Mouse (Mus musculus) kidney, postnatal 0 days (tissue): Measurements from ENCODE around the gene Tmem185b. TPM values are rescaled to one million over a fixed set of nuclear protein-coding genes. Genes with fewer than 3 reads are reported as not detected.

Experiments
- ATAC-seq: fragments of 200-750 bp; cut with Nextera tagmentation; replicated peaks from 2 replicates; pipeline ENCODE4 v1.8.0; 2017; ENCODE audit warnings: low read depth, moderate number of reproducible peaks, moderate TSS enrichment, moderate library complexity; ENCODE audit not compliant: low FRiP score
- DNase-seq: peaks from one replicate; pipeline ENCODE4 v3.0.0-alpha.2; 2016; ENCODE audit warnings: low spot score
- H3K27ac ChIP-seq: fragments of 300-500 bp; sonication (generic); 2 replicates; pipeline ENCODE4 v1.5.1; 2014; ENCODE audit warnings: mild to moderate bottlenecking
- H3K27me3 ChIP-seq: fragments of 300-500 bp; sonication (generic); 2 replicates; pipeline ENCODE4 v1.6.1; 2014; ENCODE audit warnings: low read length, mixed read lengths; ENCODE audit not compliant: insufficient read depth
- H3K36me3 ChIP-seq: fragments of 300-500 bp; sonication (generic); 2 replicates; pipeline ENCODE4 v1.6.1; 2014; ENCODE audit warnings: low read length, mixed read lengths; ENCODE audit not compliant: insufficient read depth
- H3K4me1 ChIP-seq: fragments of 300-500 bp; sonication (generic); replicated peaks from 2 replicates; pipeline ENCODE4 v1.6.1; 2014; ENCODE audit warnings: antibody characterized with exemption, low read length, mixed read lengths; ENCODE audit not compliant: insufficient read depth
- H3K4me2 ChIP-seq: fragments of 300-500 bp; sonication (generic); 2 replicates; pipeline ENCODE4 v1.6.1; 2014; ENCODE audit warnings: mild to moderate bottlenecking, low read length, moderate library complexity, mixed read lengths
- H3K4me3 ChIP-seq: fragments of 300-500 bp; sonication (generic); replicated peaks from 2 replicates; pipeline ENCODE4 v1.5.1; 2014; ENCODE audit warnings: low read depth, low read length
- H3K9ac ChIP-seq: fragments of 300-500 bp; sonication (generic); 2 replicates; pipeline ENCODE4 v1.6.1; 2014; ENCODE audit warnings: low read depth, low read length
- H3K9me3 ChIP-seq: fragments of 300-500 bp; sonication (generic); replicated peaks from 2 replicates; pipeline ENCODE4 v1.6.1; 2016; ENCODE audit warnings: low read length, inconsistent platforms, mixed read lengths
- CTCF ChIP-seq: IDR thresholded peaks from 2 replicates; pipeline ENCODE4 v1.5.1; 2016; ENCODE audit warnings: antibody characterized with exemption, low read depth, mild to moderate bottlenecking, moderate library complexity
- WGBS: fragments of 180-500 bp; shearing (Covaris S2); extraction: QIAGEN DNeasy Blood & Tissue Kit; methylation state at CpG from one replicate; pipeline ENCODE4 v1.1.7; 2014; 5-methylcytosine and 5-hydroxymethylcytosine counted together
- polyA plus RNA-seq: library from polyadenylated mRNA; unstranded; fragments of >200 nt; fragmentation: Nextera tagmentation; extraction: Ambion mirVana; gene quantifications from 2 replicates; pipeline ENCODE4 v1.2.1, GENCODE M21; 2015

Gene Tmem185b
- polyA plus RNA-seq, 1 experiment from 2014 or later, result 30.6 TPM

- H3K27me3 ChIP-seq, result no peaks in the 10 kb centered on the region
- no peak for DNase-seq
- no peak; the same call in 1 of the 2 replicates for ATAC-seq
- H3K4me2 ChIP-seq, result no peak overlapping the region
- no peaks in the 10 kb centered on the region for H3K9me3 ChIP-seq
- no peak overlapping the region for H3K4me3 ChIP-seq
- H3K36me3 ChIP-seq, result 0 out of 2 replicates have a peak, but pooled peaks cover 4% of the 10 kb centered on the region
- WGBS, result 93% methylated on average over 6 of the region's 6 CpGs
- H3K27ac ChIP-seq, result no peak overlapping the region
- H3K4me1 ChIP-seq, result no peaks in the 10 kb centered on the region
- no peak for TF ChIP-seq CTCF
- no peak overlapping the region for H3K9ac ChIP-seq
These were observed 6.2 kb downstream of the Tmem185b start for GRCm38 (mm10) chr1:119532165-119532564.

GRCm38 (mm10) chr1:119533093-119533805 lies 7.3 kb downstream of the Tmem185b start:
- Histone ChIP-seq H3K9ac (no peak overlapping the region), H3K4me2 (no peak overlapping the region), H3K4me3 (no peak overlapping the region), H3K27me3 (no peaks in the 10 kb centered on the region), H3K4me1 (no peaks in the 10 kb centered on the region), H3K36me3 (0 out of 2 replicates have a peak, but pooled peaks cover 4% of the 10 kb centered on the region), H3K9me3 (no peaks in the 10 kb centered on the region), H3K27ac (no peak overlapping the region)
- DNase-seq, result no peak
- 81% methylated on average over 18 of the region's 18 CpGs for WGBS
- 0 out of 2 replicates have a peak, but pooled peaks have one; percentile 27 for ATAC-seq
- no peak for TF ChIP-seq CTCF

- Histone ChIP-seq H3K27me3 (no peaks in the 10 kb centered on the region), H3K4me1 (no peaks in the 10 kb centered on the region), H3K9ac (no peak overlapping the region), H3K36me3 (no peaks in the 10 kb centered on the region), H3K9me3 (no peaks in the 10 kb centered on the region), H3K27ac (no peak overlapping the region), H3K4me2 (no peak overlapping the region), H3K4me3 (no peak overlapping the region)
- 89% methylated on average over 5 of the region's 5 CpGs for WGBS
- DNase-seq, result no peak
- TF ChIP-seq CTCF, result no peak
- ATAC-seq, result no peak
These were observed 8.4 kb downstream of the Tmem185b start for GRCm38 (mm10) chr1:119534341-119534740.

- WGBS, result 83% methylated on average over 2 of the region's 2 CpGs
These were observed 10.2 kb downstream of the Tmem185b start for GRCm38 (mm10) chr1:119536122-119536521.

GRCm38 (mm10) chr1:119537651-119538050 lies 11.7 kb downstream of the Tmem185b start:
- no peak overlapping the region for H3K27ac ChIP-seq
- H3K36me3 ChIP-seq, result no peaks in the 10 kb centered on the region
- DNase-seq, result no peak
- no peak overlapping the region for H3K4me2 ChIP-seq
- ATAC-seq, result no peak
- no peaks in the 10 kb centered on the region for H3K27me3 ChIP-seq
- H3K9me3 ChIP-seq, result no peaks in the 10 kb centered on the region
- no peak overlapping the region for H3K9ac ChIP-seq
- no peaks in the 10 kb centered on the region for H3K4me1 ChIP-seq
- no peak overlapping the region for H3K4me3 ChIP-seq
- 81% methylated on average over 6 of the region's 6 CpGs for WGBS
- TF ChIP-seq CTCF, result no peak

More at GRCm38 (mm10) chr1:119536122-119536521, 10.2 kb downstream of the Tmem185b start:
- Histone ChIP-seq H3K27ac (no peak overlapping the region), H3K4me1 (no peaks in the 10 kb centered on the region), H3K27me3 (no peaks in the 10 kb centered on the region), H3K9me3 (no peaks in the 10 kb centered on the region), H3K9ac (no peak overlapping the region), H3K4me3 (no peak overlapping the region), H3K4me2 (no peak overlapping the region), H3K36me3 (no peaks in the 10 kb centered on the region)
- TF ChIP-seq CTCF, result no peak
- ATAC-seq, result no peak
- no peak for DNase-seq

GRCm38 (mm10) chr1:119539252-119539651 lies 13.3 kb downstream of the Tmem185b start:
- Histone ChIP-seq H3K27ac (no peak overlapping the region), H3K9ac (no peak overlapping the region), H3K4me2 (no peak overlapping the region), H3K4me1 (no peaks in the 10 kb centered on the region), H3K27me3 (no peaks in the 10 kb centered on the region), H3K9me3 (no peaks in the 10 kb centered on the region), H3K4me3 (no peak overlapping the region), H3K36me3 (no peaks in the 10 kb centered on the region)
- no peak for TF ChIP-seq CTCF
- WGBS, result 50% methylated on average over 2 of the region's 2 CpGs
- ATAC-seq (no peak), DNase-seq (no peak)
